Mouse (Mus musculus): ENCODE data around the gene Elovl3. TPM values are rescaled to one million over a fixed set of nuclear protein-coding genes. Genes with fewer than 3 reads are reported as not detected.
"Not testable (repeated sequence)": the region's sequence is repeated elsewhere in the genome, so short reads cannot be mapped to it uniquely, and the experiment has no call there.

Elovl3 gene
- polyA plus RNA-seq, 1 experiment from 2014 or later = not detected

GRCm38 (mm10) chr19:46126301-46126700 lies 5.4 kb upstream of the Elovl3 start:
- 89% methylated on average over 4 of the region's 4 CpGs for WGBS
- H3K9ac ChIP-seq (ENCODE audit: low read depth, low read length) = no peak overlapping the region
- no peak overlapping the region for H3K4me3 ChIP-seq (ENCODE audit: low read depth, low read length)
- no peaks in the 10 kb centered on the region for H3K4me1 ChIP-seq (replicated peaks; ENCODE audit: control insufficient read depth, insufficient read depth, low read length)
- H3K36me3 ChIP-seq (ENCODE audit: control insufficient read depth, insufficient read depth, low read length) = no peaks in the 10 kb centered on the region
- peaks cover 12% of the 10 kb centered on the region for H3K27me3 ChIP-seq (ENCODE audit: control insufficient read depth, insufficient read depth, low read length)
- H3K4me2 ChIP-seq (replicated peaks; ENCODE audit: low read depth, low read length) = no peak overlapping the region
- H3K27ac ChIP-seq (ENCODE audit: low read depth, low read length) = no peak overlapping the region
- no peak for DNase-seq (ENCODE audit: low spot score)
- ATAC-seq (ENCODE audit: low FRiP score) = no peak
- H3K9me3 ChIP-seq (ENCODE audit: control insufficient read depth, low read length) = no peaks in the 10 kb centered on the region

GRCm38 (mm10) chr19:46129737-46130136 lies 2.0 kb upstream of the Elovl3 start:
- H3K27me3 ChIP-seq (ENCODE audit: control insufficient read depth, insufficient read depth, low read length) = peaks cover 43% of the 10 kb centered on the region
- H3K4me3 ChIP-seq (ENCODE audit: low read depth, low read length); ATAC-seq (ENCODE audit: low FRiP score); DNase-seq (ENCODE audit: low spot score); H3K27ac ChIP-seq (ENCODE audit: low read depth, low read length); H3K36me3 ChIP-seq (ENCODE audit: control insufficient read depth, insufficient read depth, low read length); H3K9me3 ChIP-seq (ENCODE audit: control insufficient read depth, low read length); H3K9ac ChIP-seq (ENCODE audit: low read depth, low read length); H3K4me2 ChIP-seq (replicated peaks; ENCODE audit: low read depth, low read length); H3K4me1 ChIP-seq (replicated peaks; ENCODE audit: control insufficient read depth, insufficient read depth, low read length): not testable (repeated sequence)
- 80% methylated on average over 6 of the region's 6 CpGs for WGBS

- Histone ChIP-seq H3K9me3 (ENCODE audit: control insufficient read depth, low read length) (no peaks in the 10 kb centered on the region), H3K27ac (ENCODE audit: low read depth, low read length) (no peak overlapping the region), H3K27me3 (ENCODE audit: control insufficient read depth, insufficient read depth, low read length) (peaks cover 52% of the 10 kb centered on the region), H3K4me1 (replicated peaks; ENCODE audit: control insufficient read depth, insufficient read depth, low read length) (peaks cover 3% of the 10 kb centered on the region; the same call in 1 of the 2 replicates), H3K4me3 (ENCODE audit: low read depth, low read length) (no peak overlapping the region), H3K4me2 (replicated peaks; ENCODE audit: low read depth, low read length) (no peak overlapping the region), H3K9ac (ENCODE audit: low read depth, low read length) (no peak overlapping the region), H3K36me3 (ENCODE audit: control insufficient read depth, insufficient read depth, low read length) (no peaks in the 10 kb centered on the region)
- ATAC-seq (ENCODE audit: low FRiP score) (no peak), DNase-seq (ENCODE audit: low spot score) (no peak)
- WGBS = 7% methylated on average over 7 of the region's 8 CpGs
Measured at GRCm38 (mm10) chr19:46131283-46131682, 414 bp upstream of the Elovl3 start.

GRCm38 (mm10) chr19:46132577-46132976 lies 880 bp downstream of the Elovl3 start:
- no peak for ATAC-seq (ENCODE audit: low FRiP score)
- Histone ChIP-seq H3K27me3 (ENCODE audit: control insufficient read depth, insufficient read depth, low read length) (peaks cover 65% of the 10 kb centered on the region), H3K9ac (ENCODE audit: low read depth, low read length) (no peak overlapping the region), H3K4me2 (replicated peaks; ENCODE audit: low read depth, low read length) (no peak overlapping the region), H3K27ac (ENCODE audit: low read depth, low read length) (no peak overlapping the region), H3K4me1 (replicated peaks; ENCODE audit: control insufficient read depth, insufficient read depth, low read length) (peaks cover 9% of the 10 kb centered on the region; the same call in 1 of the 2 replicates), H3K4me3 (ENCODE audit: low read depth, low read length) (no peak overlapping the region), H3K9me3 (ENCODE audit: control insufficient read depth, low read length) (no peaks in the 10 kb centered on the region), H3K36me3 (ENCODE audit: control insufficient read depth, insufficient read depth, low read length) (no peaks in the 10 kb centered on the region)
- DNase-seq (ENCODE audit: low spot score) = no peak
- WGBS = 55% methylated on average over 6 of the region's 6 CpGs

- H3K9ac ChIP-seq (ENCODE audit: low read depth, low read length) = no peak overlapping the region
- H3K4me2 ChIP-seq (replicated peaks; ENCODE audit: low read depth, low read length) = peak overlapping the region; percentile 90
- ATAC-seq (ENCODE audit: low FRiP score) (peak; percentile 67), DNase-seq (ENCODE audit: low spot score) (peak; percentile 95)
- no peaks in the 10 kb centered on the region for H3K9me3 ChIP-seq (ENCODE audit: control insufficient read depth, low read length)
- under 1% methylated on average over 12 of the region's 12 CpGs for WGBS
- H3K27me3 ChIP-seq (ENCODE audit: control insufficient read depth, insufficient read depth, low read length) = peaks cover 76% of the 10 kb centered on the region
- H3K27ac ChIP-seq (ENCODE audit: low read depth, low read length) = no peak overlapping the region
- H3K4me1 ChIP-seq (replicated peaks; ENCODE audit: control insufficient read depth, insufficient read depth, low read length) = peaks cover 9% of the 10 kb centered on the region; the same call in 1 of the 2 replicates
- H3K36me3 ChIP-seq (ENCODE audit: control insufficient read depth, insufficient read depth, low read length) = no peaks in the 10 kb centered on the region
- peak overlapping the region; percentile 54 for H3K4me3 ChIP-seq (ENCODE audit: low read depth, low read length)
Measured at GRCm38 (mm10) chr19:46135297-46135696, 3.6 kb downstream of the Elovl3 start.

- peaks cover 69% of the 10 kb centered on the region for H3K27me3 ChIP-seq (ENCODE audit: control insufficient read depth, insufficient read depth, low read length)
- H3K36me3 ChIP-seq (ENCODE audit: control insufficient read depth, insufficient read depth, low read length) = no peaks in the 10 kb centered on the region
- peak; percentile 70 for DNase-seq (ENCODE audit: low spot score)
- H3K9ac ChIP-seq (ENCODE audit: low read depth, low read length) = peak overlapping the region; percentile 40; the same call in 1 of the 2 replicates
- H3K4me1 ChIP-seq (replicated peaks; ENCODE audit: control insufficient read depth, insufficient read depth, low read length) = peaks cover 11% of the 10 kb centered on the region
- under 1% methylated on average over 77 of the region's 79 CpGs for WGBS
- H3K27ac ChIP-seq (ENCODE audit: low read depth, low read length) = no peak overlapping the region
- H3K4me3 ChIP-seq (ENCODE audit: low read depth, low read length) = peak overlapping the region; percentile 54
- H3K4me2 ChIP-seq (replicated peaks; ENCODE audit: low read depth, low read length) = peak overlapping the region; percentile 90
- H3K9me3 ChIP-seq (ENCODE audit: control insufficient read depth, low read length) = no peaks in the 10 kb centered on the region
- ATAC-seq (ENCODE audit: low FRiP score) = peak; percentile 66
Measured at GRCm38 (mm10) chr19:46135789-46136638, 4.3 kb downstream of the Elovl3 start.

- no peaks in the 10 kb centered on the region for H3K36me3 ChIP-seq (ENCODE audit: control insufficient read depth, insufficient read depth, low read length)
- peak overlapping the region; percentile 54 for H3K4me3 ChIP-seq (ENCODE audit: low read depth, low read length)
- DNase-seq (ENCODE audit: low spot score) (peak; percentile 80), ATAC-seq (ENCODE audit: low FRiP score) (peak; percentile 31; the same call in 1 of the 2 replicates)
- no peaks in the 10 kb centered on the region for H3K9me3 ChIP-seq (ENCODE audit: control insufficient read depth, low read length)
- WGBS = 3% methylated on average over 49 of the region's 49 CpGs
- H3K4me2 ChIP-seq (replicated peaks; ENCODE audit: low read depth, low read length) = peak overlapping the region; percentile 90
- H3K9ac ChIP-seq (ENCODE audit: low read depth, low read length) = no peak overlapping the region
- peaks cover 62% of the 10 kb centered on the region for H3K27me3 ChIP-seq (ENCODE audit: control insufficient read depth, insufficient read depth, low read length)
- no peak overlapping the region for H3K27ac ChIP-seq (ENCODE audit: low read depth, low read length)
- peaks cover 14% of the 10 kb centered on the region for H3K4me1 ChIP-seq (replicated peaks; ENCODE audit: control insufficient read depth, insufficient read depth, low read length)
Measured at GRCm38 (mm10) chr19:46136639-46137580, 5.2 kb downstream of the Elovl3 start.

- Histone ChIP-seq H3K36me3 (ENCODE audit: control insufficient read depth, insufficient read depth, low read length) (no peaks in the 10 kb centered on the region), H3K27me3 (ENCODE audit: control insufficient read depth, insufficient read depth, low read length) (peaks cover 40% of the 10 kb centered on the region), H3K9ac (ENCODE audit: low read depth, low read length) (no peak overlapping the region), H3K27ac (ENCODE audit: low read depth, low read length) (no peak overlapping the region), H3K4me3 (ENCODE audit: low read depth, low read length) (no peak overlapping the region), H3K9me3 (ENCODE audit: control insufficient read depth, low read length) (no peaks in the 10 kb centered on the region), H3K4me1 (replicated peaks; ENCODE audit: control insufficient read depth, insufficient read depth, low read length) (peaks cover 14% of the 10 kb centered on the region), H3K4me2 (replicated peaks; ENCODE audit: low read depth, low read length) (no peak overlapping the region)
- DNase-seq (ENCODE audit: low spot score) (no peak), ATAC-seq (ENCODE audit: low FRiP score) (no peak)
- 52% methylated on average over 2 of the region's 2 CpGs for WGBS
Measured at GRCm38 (mm10) chr19:46140324-46140723, 8.6 kb downstream of the Elovl3 start.
